Mouse (Mus musculus): Measurements from ENCODE around the gene Washc2. TPM values are rescaled to one million over a fixed set of nuclear protein-coding genes. Genes with fewer than 3 reads are reported as not detected.
"Not testable (repeated sequence)": the region's sequence is repeated elsewhere in the genome, so short reads cannot be mapped to it uniquely, and the experiment has no call there.

Gene Washc2
- 10 to 100 TPM; 35.8 to 38.5 TPM for total RNA-seq (2021)

DNA sequence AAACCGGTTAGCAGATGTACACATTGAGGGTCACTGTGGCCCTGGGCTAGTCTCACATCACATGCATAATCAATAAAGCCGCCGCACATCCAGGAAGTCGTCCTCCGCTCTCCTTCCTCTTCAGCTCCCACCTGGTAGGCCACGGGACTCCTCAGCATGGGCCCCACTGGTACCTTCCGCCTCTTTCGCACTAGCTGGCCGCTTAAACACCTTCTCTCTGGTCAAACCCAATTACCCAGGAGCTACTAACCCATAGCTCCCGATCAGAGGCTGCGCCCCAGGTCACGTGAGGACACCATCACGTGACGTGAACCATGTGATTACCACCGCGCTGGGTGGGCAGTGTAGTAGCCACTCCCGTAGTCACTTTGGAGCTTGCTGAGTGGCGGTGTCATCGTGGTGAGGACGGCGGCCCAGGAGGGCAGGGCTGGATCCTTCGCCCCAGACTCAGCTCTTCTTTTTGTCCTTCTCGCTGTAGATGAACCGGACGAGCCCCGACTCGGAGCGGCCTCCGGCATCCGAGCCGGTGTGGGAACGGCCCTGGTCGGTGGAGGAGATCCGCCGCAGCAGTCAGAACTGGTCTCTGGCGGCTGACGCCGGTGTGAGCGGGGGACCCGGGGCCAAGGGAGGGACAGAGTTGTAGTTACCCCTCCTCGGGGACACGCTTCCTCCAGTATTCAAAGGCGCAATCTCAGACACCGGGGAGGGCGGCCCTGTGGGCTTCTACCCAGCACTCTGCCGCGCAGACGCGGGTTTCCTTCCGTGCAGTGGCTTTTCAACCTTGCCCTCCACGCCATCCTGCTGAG lies at the start of gene Washc2:
Gene Washc2 (plus strand): TSS at position 310 of the 806 bp plus-strand sequence.
- peak; percentile 96 to 97 for DNase-seq
- intact Hi-C loops (cut with DNase I) = loop anchor here (2.0 to 5.0 kb wide), 2 partner anchors 13 to 356 kb away; partner anchors contain the start of genes Ift122 and Mbd4

DNA sequence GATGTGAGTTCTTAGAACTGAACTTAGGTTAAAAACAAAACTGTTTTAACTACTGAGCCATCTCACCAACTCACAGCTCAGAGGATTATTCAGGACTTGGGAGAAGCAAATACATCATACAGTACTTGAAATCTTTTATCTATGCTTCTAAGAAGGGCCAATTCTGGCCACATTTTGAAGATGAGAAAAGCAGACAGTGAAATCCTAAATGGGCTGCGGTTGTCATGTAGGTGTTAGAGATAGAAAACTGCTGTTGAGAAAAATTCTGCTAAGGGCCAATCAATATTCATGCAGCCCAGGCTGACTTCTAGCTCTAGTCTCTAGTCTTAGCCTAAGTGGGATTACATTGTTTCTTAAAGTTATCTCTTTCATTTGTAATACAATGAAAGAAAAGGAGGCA lies 41.5 kb upstream of the Washc2 start:
- no peak for DNase-seq
- intact Hi-C loops (cut with DNase I) = no loop called here

DNA sequence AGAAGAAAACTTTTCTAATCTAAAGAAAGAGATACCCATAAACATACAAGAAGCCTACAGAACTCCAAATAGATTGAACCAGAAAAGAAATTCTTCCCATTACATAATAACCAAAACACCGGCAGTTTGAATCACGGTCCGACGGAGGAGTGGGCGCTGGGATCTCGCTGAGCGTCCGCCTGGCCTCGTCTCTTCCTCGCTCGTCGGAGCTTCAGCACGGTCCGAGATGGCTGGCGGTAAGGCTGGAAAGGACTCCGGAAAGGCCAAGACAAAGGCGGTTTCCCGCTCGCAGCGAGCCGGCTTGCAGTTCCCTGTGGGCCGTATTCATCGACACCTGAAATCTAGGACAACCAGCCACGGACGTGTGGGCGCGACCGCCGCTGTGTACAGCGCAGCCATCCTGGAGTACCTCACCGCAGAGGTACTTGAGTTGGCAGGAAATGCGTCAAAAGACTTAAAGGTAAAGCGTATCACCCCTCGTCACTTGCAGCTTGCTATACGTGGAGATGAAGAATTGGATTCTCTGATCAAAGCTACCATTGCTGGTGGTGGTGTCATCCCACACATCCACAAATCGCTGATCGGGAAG lies 34.2 kb upstream of the Washc2 start:
- DNase-seq; intact Hi-C loops (cut with DNase I): not testable (repeated sequence)

DNA sequence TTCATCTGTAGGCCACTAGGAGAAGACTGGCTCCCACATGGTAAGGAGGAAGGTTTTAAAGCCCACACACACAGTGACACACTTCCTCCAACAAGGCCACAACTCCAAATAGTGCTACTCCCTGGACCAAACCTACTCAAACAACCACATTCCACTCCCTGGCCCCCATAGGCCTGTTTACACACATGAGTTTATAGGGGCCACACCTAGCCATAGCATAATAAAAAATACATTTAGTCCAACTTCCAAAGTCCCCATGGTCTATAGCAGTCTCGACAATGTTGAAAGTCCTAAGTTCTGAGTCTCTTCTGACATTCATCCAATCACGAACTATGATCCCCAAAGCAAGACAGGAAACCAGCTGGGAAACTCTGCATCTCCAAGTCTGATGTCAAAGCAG lies 29.5 kb upstream of the Washc2 start:
- no peak for DNase-seq
- intact Hi-C loops (cut with DNase I) = no loop called here

DNA sequence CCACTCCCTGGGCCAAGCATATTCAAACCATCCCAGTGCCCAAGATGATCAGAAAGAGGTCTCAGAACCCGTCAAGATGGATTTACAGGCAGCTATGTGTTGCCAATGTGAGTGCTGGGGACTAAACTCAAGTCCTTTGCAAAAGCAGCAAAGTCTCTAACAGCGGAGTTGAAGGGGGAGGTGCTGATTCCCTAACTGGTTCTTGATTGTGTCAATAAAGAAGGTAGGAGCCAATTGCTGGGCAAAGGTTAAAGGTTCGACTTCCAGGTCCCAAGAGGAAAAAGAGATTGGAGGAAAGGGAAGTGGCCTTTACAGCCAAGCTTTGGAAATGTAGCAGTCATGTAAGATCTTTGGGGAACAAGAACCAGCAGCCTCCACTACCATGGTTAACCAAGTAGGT lies 27.1 kb upstream of the Washc2 start:
- intact Hi-C loops (cut with DNase I) = loop anchor here (5.0 kb wide), 1 partner anchor 33 kb away; no protein-coding TSS in a partner anchor
- no peak for DNase-seq

DNA sequence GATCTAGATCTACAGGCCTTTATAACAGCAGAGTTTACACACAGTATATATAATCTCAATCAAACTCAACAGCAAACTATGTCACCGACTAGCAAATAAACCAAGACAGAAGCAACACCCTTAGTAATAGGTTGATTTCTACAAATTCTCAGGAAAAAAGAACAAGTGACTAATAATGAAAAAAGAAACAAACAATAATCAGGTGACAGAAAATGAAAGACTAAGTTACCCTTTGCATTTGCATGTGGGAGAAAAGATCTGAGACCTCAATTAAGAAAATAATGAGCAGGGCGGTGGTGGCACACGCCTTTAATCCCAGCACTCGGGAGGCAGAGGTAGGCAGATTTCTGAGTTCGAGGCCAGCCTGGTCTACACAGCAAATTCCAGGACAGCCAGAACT lies 24.3 kb upstream of the Washc2 start:
- DNase-seq = no peak
- intact Hi-C loops (cut with DNase I) = loop anchor here (5.0 kb wide), 1 partner anchor 36 kb away; no protein-coding TSS in a partner anchor

DNA sequence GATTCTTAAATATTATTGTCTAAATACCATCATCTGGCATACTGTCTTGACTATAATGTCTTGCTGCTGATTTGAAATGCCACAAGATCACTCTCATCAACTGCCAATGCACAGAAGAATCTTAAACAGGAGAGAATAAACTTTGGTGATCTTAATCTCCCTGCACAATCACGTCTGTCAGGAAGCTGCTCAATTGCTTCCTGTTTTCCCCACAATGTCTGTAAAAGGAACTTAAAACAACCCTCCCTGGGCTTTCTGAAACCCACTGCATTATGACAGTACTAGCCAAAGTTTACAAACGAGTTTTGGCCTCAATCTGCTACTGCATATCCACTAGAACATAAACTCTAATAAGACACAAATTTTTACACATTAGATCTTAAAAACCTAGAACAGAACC lies 21.4 kb upstream of the Washc2 start:
- intact Hi-C loops (cut with DNase I) = no loop called here
- DNase-seq = no peak

DNA sequence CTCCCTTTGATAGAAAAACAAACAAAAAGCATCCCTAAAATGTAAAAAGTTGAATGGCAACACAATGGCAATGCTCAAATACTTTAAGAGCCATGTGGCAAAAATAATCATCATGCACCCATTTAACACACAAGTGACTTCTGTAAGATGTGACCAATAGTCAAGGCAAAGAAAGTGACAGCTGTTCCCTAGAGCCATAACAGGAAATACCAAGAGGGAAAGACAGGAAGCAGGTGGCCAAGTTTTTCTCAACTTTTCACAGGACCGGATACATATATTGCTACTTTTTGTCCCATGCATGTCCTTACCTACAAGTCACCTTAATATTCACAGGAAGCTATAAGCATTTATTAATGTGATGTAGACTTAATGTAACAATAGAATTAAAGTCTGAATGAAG lies 18.4 kb upstream of the Washc2 start:
- intact Hi-C loops (cut with DNase I) = no loop called here
- DNase-seq = peak; percentile 18 to 26

DNA sequence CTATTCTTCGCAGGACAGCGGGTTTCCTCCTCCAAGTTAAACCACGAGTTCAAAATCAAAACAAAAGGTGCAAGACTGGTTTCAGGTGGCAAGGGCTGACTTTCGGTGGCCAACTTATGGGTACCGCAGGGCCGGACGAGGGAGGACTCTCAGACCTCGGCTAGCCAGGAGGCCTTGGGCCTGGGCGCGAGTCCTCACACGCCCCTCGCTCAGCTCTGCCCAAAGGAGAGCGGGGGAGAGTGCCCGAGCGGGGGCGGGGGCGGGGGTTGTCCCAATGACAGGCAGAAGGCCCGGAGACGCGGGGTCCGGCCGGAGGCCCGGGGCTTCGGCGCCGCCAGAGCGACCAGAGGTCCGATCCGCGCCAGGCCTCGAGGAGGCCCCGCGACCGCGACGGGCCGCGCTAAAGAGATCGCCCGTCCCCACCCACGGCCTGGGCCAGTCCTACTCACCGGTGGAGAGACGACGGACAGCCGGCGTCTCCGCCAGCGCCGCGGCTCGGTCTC lies 15.0 kb upstream of the Washc2 start:
- DNase-seq = peak in 1 of 2 experiments; percentile 69
- intact Hi-C loops (cut with DNase I) = loop anchor here (5.0 kb wide), 1 partner anchor 181 kb away; no protein-coding TSS in a partner anchor

DNA sequence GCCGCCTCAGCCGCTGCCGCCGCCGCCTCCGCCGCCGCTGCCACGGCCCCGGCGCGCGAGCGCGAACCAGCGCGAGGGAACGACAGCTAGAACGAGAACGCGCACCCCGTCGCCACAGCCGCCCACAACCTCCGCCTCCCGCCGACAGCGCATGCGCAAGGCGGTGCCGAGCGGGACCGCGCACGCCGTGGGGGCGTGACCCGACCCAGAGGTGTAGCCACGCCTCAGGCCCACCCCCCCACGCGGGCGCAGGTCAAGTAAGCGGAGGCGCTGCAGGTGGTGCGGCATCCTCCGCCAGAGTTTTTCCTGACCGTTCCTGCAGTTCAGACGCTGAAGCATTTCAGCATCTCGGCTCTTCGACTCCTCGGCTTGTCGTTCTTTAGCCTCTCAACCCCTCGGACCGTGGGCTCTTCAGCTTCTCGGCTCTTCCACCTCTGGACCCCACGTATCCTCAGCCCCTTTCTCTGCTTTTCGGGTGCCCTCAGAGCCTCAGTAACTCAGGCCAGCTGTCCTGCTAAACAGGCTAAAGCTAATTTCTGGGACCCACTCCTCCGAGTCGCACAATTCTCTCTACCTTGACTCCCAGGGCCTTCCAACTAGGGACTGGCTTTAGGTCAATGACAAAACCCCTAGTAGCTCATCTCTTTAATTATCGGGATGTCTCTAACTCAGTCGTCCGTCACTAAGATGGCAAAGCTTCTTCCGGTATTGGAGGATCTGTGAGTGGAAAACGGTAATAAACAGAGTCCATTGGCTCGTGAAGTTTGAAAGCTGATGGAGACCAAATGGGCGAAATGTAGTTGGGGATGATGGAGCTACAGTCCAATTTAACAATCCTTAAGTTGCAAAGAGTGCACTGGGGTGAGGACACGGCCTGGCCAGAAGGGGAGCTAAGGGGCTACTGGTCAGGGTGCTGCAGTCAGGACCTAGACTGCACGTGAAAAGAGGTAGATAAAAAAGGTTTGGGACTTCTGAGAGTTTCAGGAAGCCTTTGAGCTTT lies 14.1 kb upstream of the Washc2 start, which contains the start of gene Tmcc1:
Gene Tmcc1 (minus strand): TSS at position 93 of the 1,000 bp plus-strand sequence.
- intact Hi-C loops (cut with DNase I) = loop anchor here (2.0 to 5.0 kb wide), 2 partner anchors 15 to 181 kb away; partner anchors contain the start of gene Washc2
- peak; percentile 99 for DNase-seq

DNA sequence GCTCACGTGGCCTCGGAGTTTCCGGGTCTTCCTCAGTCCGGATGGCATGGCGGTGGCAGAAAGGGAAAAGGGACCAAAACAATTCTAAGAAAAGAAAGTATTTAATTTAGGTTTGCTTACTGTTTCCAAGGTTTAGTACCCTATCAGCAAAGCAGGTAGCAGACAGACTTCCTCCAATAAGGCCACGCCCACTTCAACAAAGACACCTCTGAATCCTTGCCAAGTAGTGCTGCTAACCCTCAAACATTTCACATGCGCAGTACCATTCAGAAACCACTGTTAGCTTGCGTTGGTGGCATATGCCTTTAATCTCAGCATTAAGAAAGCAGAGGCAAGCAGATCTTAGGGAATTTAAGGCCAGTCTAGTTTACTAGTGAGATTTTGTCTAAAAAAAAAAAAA lies 12.0 kb upstream of the Washc2 start:
- DNase-seq = no peak
- intact Hi-C loops (cut with DNase I) = loop anchor here (2.0 kb wide), 1 partner anchor 13 kb away; the partner anchor contains the start of gene Washc2

DNA sequence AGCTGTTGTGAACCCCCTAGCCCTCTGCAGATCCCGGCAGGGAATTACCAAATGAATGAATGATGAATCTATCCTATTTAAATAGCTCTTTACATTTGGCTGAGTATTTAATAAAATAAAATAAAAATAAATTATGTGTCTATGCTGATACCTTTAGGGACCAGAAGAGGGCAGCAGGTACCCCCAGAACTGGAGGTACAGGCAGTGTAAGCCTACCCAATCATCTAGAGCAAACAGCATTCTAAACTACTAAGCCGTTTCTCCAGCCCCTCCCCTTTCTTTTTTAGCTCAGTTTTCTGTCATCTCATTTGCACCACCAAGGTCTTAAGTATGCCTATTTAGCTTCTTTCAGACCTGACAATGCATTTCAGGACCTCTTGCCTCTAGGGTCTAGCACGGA lies 9.7 kb upstream of the Washc2 start:
- peak in 1 of 2 experiments; percentile 29 for DNase-seq
- intact Hi-C loops (cut with DNase I) = no loop called here

DNA sequence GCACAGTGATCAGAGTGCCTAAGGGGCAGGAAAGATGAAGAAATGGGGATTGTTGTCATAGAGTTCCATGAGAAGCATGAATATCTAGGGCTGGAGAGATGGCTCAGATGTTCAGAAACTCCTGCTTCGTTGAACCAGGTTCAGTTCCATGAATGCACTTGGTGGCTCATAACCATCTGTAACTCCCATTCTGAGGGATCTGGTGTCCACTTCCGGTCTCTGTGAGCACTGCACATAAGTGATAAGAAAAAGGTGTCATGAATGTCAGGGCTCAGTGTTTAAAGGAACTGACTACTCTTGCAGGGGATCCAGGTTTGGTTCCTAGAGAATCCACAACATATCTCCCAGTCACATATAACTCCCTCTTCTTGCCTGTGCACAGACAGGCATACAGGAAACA lies 8.2 kb upstream of the Washc2 start:
- DNase-seq = no peak
- intact Hi-C loops (cut with DNase I) = no loop called here

DNA sequence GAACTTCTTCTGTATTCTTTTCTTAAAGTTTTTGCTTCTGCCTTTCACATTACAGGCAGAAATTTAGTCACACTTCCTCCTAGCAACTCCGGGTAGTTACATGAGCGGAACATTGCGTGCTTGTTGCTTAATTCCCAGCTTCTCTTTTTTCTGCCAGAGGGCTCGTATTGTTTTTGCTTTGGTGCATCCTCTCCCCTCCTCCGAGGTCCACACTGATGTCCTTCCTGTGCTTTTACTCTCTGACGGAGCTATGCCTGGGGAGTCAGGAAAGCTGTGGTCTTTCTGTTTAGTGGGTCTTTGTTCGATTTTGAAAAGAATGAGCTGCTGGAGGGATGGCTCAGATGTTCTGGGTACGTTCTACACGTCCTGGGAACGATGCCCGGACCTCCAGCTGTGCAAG lies 19.9 kb downstream of the Washc2 start:
- intact Hi-C loops (cut with DNase I) = no loop called here
- DNase-seq = peak; percentile 18 to 22

DNA sequence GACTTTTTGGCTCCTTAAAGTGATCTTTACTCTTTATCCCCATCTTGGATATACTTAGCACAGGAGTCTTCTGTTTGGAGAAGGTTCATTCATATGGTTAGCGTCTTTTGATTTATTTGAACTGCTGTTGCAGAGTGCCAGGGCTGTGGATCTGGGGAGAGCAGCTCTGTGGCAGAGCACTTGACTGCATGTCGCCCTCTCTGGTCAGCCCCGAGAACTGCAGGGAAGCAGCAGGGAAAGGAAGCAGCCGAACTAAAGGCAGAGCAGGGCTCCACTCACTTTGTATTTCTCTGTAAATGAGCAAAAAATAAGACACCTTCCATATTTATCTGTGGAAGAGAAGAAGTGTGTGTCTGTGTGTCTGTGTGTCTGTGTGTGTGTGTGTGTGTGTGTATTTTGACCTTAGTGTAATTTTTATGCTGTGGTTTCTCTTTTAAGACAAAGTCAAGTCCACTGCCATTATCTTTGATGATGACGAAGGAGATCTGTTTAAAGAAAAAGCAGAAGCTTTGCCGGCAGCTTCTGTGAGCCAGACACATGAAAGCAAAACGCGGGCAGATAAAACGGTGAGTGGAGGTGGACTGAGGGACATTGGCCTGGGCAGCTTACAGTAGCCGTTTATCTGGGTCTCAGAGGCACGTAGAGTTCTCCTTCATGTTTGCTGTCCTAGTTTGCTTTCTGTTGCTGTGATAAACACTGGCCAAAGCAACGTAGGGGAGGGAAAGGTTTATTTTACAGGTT lies 21.1 kb downstream of the Washc2 start:
- intact Hi-C loops (cut with DNase I) = no loop called here
- DNase-seq = peak; percentile 72 to 82

DNA sequence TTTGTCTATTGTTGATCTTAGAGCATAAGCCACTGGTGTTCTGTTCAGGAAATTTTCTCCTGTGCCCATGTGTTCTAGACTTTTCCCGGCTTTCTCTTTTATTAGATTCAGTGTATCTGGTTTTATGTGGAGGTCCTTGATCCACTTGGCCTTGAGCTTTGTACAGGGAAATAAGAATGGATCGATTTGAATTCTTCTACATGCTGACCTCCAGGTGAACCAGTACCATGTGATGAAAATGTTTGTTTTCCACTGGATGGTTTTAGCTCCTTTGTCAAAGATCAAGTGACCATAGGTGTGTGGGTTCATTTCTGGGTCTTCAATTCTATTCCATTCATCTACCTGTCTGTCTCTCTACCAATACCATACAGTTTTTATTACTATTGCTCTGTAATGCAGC lies 27.0 kb downstream of the Washc2 start:
- DNase-seq; intact Hi-C loops (cut with DNase I): not testable (repeated sequence)

DNA sequence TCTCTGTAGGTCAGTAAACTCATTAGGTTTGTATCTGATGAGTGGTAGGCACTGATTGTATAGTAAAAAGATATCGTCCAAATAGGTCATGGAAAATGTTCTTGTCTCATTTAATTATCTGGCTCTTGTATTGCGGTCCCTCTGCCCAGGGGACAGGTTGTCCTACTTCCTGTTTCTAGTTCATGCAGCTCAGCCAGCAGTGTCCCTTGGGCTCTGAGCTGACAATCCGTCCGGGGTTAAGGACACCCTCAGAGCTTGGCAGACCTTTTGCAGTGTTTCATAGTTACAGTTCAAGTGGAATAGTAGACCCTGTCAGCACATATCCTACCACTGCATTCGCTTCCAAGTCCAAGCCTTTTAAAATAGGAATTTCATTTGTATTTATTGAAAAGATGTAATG lies 27.5 kb downstream of the Washc2 start:
- DNase-seq = peak in 1 of 2 experiments; percentile 8
- intact Hi-C loops (cut with DNase I) = no loop called here

DNA sequence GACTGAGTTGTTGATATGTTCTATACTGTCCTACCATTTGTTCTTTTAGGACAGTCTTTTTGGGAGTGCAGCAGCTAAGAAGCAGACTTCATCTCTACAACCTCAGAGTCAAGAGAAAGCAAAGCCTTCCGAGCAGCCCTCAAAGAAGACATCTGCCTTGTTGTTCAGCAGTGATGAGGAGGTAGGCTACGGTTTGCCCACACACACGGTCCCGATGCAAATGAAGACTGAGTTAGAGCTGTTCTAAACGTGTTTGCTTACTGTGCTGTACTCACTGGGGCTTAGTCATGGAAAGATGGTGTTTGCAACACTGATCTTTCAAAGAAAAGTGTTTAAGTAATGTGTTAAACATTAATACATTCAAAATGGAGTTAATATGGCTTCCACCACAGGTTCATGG lies 30.2 kb downstream of the Washc2 start:
- intact Hi-C loops (cut with DNase I) = no loop called here
- DNase-seq = no peak

DNA sequence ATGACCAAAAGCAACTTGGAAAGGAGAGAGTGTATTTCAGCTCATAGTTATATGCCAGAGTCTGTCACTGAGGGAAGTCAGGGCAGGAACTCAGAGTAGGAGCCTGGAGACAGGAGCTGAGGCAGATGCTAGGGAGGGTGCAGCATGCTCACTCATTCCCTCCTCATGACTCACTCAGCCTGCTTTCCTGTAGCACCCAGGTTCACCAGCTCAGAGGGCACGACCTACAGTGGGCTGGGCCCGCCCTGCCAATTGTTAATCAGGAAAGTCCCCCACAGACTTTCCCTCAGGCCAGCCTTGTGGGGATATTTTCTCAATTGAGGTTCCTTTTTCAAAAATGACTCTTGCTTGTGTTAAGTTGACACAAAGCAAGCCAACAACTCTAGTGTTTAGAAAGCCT lies 32.5 kb downstream of the Washc2 start:
- DNase-seq = no peak
- intact Hi-C loops (cut with DNase I) = no loop called here

DNA sequence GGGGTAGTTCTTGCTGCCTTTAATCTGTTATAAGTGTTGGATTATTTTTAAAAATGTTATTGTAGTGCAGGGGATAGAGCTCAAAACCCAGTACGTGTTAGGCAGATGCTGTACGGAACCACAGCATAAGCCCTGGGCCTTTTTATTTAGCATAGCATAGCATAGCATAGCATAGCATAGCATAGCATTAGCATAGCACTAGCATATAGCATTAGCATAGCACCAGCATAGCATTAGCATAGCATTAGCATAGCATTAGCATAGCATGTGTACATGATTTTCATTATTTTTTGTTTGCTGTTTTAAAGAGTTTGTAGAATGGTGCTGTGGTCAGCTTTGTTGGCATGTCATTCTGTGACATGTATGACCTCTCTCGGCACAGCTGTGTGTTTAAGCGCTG lies 51.8 kb downstream of the Washc2 start:
- no peak for DNase-seq
- intact Hi-C loops (cut with DNase I) = loop anchor here (5.0 kb wide), 1 partner anchor 78 kb away; the partner anchor contains the start of gene March8

Measured in heart, postnatal 10 days (tissue).